Mouse (Mus musculus): ENCODE results near the gene Gm28551. TPM values are rescaled to one million over a fixed set of nuclear protein-coding genes. Genes with fewer than 3 reads are reported as not detected.
"Not testable (repeated sequence)": the region's sequence is repeated elsewhere in the genome, so short reads cannot be mapped to it uniquely, and the experiment has no call there.

Gene Gm28551
- polyA plus RNA-seq, 1 experiment from 2014 or later = 1.7 TPM

DNA sequence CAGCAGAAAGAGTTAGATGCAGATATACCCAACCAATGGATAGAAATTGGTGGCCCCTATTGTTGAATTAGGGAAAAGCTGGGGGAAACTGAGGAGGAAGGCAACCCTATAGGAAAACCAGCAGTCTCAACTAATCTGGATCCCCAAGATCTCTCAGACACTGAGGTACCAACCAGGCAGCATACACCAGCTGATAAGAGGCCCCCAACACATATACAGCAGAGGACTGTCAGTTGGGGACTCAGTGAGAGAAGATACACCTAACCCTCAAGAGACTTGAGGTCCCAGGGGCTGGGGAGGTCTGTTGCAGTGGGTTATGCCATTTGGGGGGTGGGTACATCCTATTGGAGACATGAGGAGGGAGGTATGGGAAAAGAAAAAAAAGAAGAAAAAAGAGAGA is 17.0 kb downstream of the Gm28551 start:
- no peak overlapping the region for H3K4me3 ChIP-seq (replicated peaks; ENCODE audit: low read length)
- H3K4me1 ChIP-seq (replicated peaks; ENCODE audit: control insufficient read depth, insufficient read depth, low read length) = no peaks in the 10 kb centered on the region
- no peak overlapping the region for H3K27ac ChIP-seq (ENCODE audit: low read length)
- no peaks in the 10 kb centered on the region; the same call in 1 of the 2 replicates for H3K9me3 ChIP-seq (ENCODE audit: control insufficient read depth, low read length)
- no peak overlapping the region for H3K4me2 ChIP-seq (ENCODE audit: low read length)
- ATAC-seq = no peak
- H3K36me3 ChIP-seq (ENCODE audit: control insufficient read depth, insufficient read depth) = no peaks in the 10 kb centered on the region
- H3K9ac ChIP-seq (replicated peaks; ENCODE audit: low read depth, low read length) = no peak overlapping the region
- no peaks in the 10 kb centered on the region for H3K27me3 ChIP-seq (replicated peaks; ENCODE audit: control insufficient read depth, insufficient read depth, low read length)

DNA sequence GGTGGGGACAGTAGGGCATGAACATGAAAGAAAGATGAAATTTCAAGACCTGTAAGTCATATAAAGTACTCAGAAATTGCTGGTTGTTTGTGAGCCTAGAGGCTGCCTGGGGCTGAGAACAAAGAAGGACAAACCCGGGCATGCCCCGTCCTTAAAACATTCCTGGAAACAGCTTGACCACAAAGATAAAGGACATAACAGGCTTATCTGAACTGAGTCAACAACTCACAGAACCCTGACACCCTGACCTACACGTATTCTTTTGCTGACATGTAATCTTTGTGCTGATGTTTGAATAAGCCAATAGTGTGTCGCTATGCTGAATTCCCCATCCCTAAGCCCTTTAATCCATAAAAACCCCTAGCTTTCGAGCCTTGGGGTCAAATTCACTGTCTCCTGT is 18.9 kb downstream of the Gm28551 start:
- H3K4me2 ChIP-seq (ENCODE audit: low read length); H3K9me3 ChIP-seq (ENCODE audit: control insufficient read depth, low read length); ATAC-seq; H3K9ac ChIP-seq (replicated peaks; ENCODE audit: low read depth, low read length); H3K4me1 ChIP-seq (replicated peaks; ENCODE audit: control insufficient read depth, insufficient read depth, low read length); H3K27me3 ChIP-seq (replicated peaks; ENCODE audit: control insufficient read depth, insufficient read depth, low read length); H3K27ac ChIP-seq (ENCODE audit: low read length); H3K4me3 ChIP-seq (replicated peaks; ENCODE audit: low read length); H3K36me3 ChIP-seq (ENCODE audit: control insufficient read depth, insufficient read depth): not testable (repeated sequence)
- 83% methylated on average over 5 of the region's 5 CpGs for WGBS

DNA sequence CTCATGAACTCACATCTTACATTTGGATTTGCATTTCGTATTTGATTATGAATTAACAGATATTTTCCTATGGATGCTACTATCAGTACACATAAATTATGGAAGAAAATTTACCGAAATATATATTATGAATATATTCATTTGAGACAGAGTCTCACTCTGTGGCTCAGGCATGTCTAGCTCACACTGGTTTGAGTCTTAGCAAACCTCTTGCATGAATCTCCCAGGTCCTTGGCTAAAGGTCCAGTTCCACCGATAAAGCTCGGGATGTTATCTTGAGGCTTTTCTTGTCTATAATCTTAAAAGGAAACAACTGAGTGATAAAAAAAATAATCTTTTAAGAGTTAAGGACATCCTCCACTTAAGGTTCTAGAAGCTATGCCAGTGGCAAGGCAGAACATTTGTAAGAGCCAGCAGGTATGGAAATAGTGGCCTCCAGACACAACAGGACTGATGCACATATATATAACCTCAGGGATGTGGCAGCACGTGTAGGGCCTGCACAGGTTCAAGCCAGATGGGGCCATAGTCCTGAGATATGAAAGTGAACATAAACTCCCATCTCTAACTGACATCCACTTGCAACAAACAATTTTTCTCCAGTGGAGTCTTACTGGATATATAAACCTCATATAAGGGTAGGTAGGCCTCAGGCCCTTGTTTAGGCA is 27.5 kb downstream of the Gm28551 start:
- Histone ChIP-seq H3K9me3 (ENCODE audit: control insufficient read depth, low read length) (no peaks in the 10 kb centered on the region), H3K4me2 (ENCODE audit: low read length) (no peak overlapping the region), H3K9ac (replicated peaks; ENCODE audit: low read depth, low read length) (no peak overlapping the region), H3K4me1 (replicated peaks; ENCODE audit: control insufficient read depth, insufficient read depth, low read length) (no peaks in the 10 kb centered on the region), H3K27ac (ENCODE audit: low read length) (no peak overlapping the region), H3K4me3 (replicated peaks; ENCODE audit: low read length) (no peak overlapping the region), H3K27me3 (replicated peaks; ENCODE audit: control insufficient read depth, insufficient read depth, low read length) (no peaks in the 10 kb centered on the region), H3K36me3 (ENCODE audit: control insufficient read depth, insufficient read depth) (peaks cover 10% of the 10 kb centered on the region)
- ATAC-seq = no peak
- WGBS = 96% methylated on average over 5 of the region's 5 CpGs

DNA sequence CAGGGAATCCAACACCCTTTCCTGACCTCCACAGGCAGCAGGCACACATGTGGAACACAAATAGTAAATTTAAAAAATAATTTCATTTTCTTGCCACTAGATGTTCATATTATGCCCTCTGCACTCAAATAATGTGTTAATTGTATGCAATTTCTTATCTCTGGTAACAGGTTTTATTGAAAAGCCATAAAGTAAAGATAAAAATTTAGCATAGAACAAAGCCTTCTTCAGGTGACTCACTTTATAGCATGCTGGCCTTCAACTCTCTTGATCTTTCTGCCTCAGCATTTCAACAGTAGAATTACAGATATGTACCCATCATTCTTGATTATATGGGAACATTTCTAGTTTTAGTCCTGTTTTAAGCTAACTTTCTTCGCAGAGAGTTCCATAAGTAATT is 28.2 kb downstream of the Gm28551 start:
- Histone ChIP-seq H3K9me3 (ENCODE audit: control insufficient read depth, low read length) (no peaks in the 10 kb centered on the region), H3K4me3 (replicated peaks; ENCODE audit: low read length) (no peak overlapping the region), H3K36me3 (ENCODE audit: control insufficient read depth, insufficient read depth) (peaks cover 10% of the 10 kb centered on the region), H3K27me3 (replicated peaks; ENCODE audit: control insufficient read depth, insufficient read depth, low read length) (no peaks in the 10 kb centered on the region), H3K4me1 (replicated peaks; ENCODE audit: control insufficient read depth, insufficient read depth, low read length) (no peaks in the 10 kb centered on the region), H3K9ac (replicated peaks; ENCODE audit: low read depth, low read length) (no peak overlapping the region), H3K27ac (ENCODE audit: low read length) (no peak overlapping the region), H3K4me2 (ENCODE audit: low read length) (no peak overlapping the region)
- 100% methylated on average over 1 of the region's 1 CpGs for WGBS
- ATAC-seq = no peak

DNA sequence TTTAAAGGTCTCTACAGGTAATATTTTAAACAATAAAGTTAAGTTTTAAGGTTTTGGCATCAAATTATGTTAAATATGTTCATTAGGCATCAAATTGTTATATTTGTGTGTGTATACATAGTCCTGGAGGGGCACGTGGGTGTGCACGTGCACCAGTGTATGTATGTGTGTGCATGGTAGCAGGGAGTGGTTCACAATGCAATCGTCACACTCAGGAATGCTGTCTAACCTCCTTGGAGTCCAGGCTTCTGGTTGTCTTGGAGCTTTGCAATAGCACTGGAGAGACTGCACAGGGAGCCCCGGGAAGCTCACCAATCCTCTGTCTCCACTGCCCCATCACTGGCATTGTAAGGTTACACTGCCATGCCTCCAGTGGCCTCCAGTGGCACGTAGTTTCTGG is 29.2 kb downstream of the Gm28551 start:
- no peaks in the 10 kb centered on the region for H3K4me1 ChIP-seq (replicated peaks; ENCODE audit: control insufficient read depth, insufficient read depth, low read length)
- H3K9ac ChIP-seq (replicated peaks; ENCODE audit: low read depth, low read length) = no peak overlapping the region
- 92% methylated on average over 5 of the region's 5 CpGs for WGBS
- H3K9me3 ChIP-seq (ENCODE audit: control insufficient read depth, low read length) = no peaks in the 10 kb centered on the region
- H3K4me2 ChIP-seq (ENCODE audit: low read length) = no peak overlapping the region
- no peaks in the 10 kb centered on the region for H3K27me3 ChIP-seq (replicated peaks; ENCODE audit: control insufficient read depth, insufficient read depth, low read length)
- peaks cover 12% of the 10 kb centered on the region for H3K36me3 ChIP-seq (ENCODE audit: control insufficient read depth, insufficient read depth)
- H3K27ac ChIP-seq (ENCODE audit: low read length) = no peak overlapping the region
- no peak for ATAC-seq
- H3K4me3 ChIP-seq (replicated peaks; ENCODE audit: low read length) = no peak overlapping the region

DNA sequence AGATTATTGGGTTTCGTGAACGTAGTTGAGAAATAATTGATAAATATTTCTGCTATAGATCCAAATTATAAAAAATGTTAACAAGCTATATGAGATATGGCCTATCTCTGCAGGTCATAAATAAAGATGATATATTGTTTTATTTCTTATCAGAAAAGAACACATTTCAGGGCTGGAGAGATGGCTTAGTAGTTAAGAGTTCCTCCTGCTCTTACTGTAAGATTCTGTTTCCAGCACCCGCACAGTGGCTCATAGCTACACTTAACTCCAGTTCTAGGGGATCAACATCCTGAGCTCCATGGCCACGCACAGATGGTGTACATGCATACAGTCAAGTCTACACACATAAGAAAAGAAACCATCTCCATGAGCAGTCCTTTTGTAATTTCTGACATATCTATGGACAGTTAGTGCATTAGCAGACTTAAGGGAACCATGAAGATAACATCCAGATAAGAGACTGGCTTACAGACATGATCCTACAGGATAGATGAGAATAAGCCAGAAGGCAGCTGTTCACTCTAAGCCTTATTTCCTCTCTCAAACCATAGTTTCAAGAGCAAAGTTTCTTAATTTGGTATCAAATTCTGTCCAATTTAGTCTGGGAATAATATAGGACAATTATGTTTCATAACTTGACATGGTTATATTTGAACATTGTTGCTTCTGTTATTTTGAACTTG is 30.7 kb downstream of the Gm28551 start:
- WGBS = 97% methylated on average over 4 of the region's 4 CpGs

DNA sequence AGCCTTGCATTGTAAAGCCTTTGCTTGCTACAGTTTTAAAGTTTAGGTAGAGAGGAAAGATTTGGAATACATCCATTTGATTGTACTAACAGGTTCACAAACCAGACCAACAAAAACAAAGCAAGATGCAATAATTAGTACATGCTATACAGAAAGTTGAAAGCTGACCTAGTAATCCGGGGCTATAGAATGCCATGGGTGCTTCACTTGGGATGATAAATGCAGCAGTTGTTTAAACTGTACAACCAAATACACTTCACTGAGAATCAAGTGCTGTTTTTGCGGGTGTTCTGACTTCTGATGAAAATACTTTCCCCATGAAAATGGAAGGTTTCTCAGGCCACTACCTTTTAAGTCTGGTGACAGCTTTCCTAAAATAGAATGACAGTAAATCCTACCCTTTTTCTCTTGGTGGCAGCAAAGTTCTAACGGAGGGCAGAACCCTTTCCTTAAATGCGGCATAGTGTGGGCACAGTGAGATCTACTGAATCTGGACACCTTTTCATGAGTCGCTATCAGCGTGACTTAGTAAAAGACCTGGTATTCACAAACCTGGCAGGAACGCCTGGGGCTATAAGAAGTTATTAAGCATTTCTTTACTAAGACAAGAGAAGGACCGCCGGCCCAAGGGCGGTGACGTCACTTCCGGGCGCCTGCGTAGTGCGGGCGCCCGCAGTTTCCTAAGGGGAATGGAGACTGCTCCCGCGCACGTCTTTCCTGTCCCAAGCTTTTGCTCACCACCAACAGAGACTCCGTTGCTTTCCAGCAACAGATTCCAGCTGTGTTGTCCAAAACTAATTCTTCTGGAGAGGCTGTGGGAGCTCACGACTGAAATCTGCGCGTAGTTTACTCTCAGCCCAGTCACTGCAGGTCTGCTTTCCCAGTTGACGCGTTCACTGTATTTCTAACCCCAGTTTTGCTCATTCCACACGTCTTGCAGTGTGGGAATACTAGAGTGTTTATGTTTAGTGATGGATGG is 39.2 kb downstream of the Gm28551 start, which contains the start of gene Osgepl1:
Gene Osgepl1 (plus strand): TSS at position 636 of the 979 bp plus-strand sequence.
- Histone ChIP-seq H3K4me1 (replicated peaks; ENCODE audit: control insufficient read depth, insufficient read depth, low read length) (peaks cover 6% of the 10 kb centered on the region), H3K4me2 (ENCODE audit: low read length) (peak within 1 kb of the TSS; percentile 63), H3K27ac (ENCODE audit: low read length) (peak within 1 kb of the TSS; percentile 86), H3K27me3 (replicated peaks; ENCODE audit: control insufficient read depth, insufficient read depth, low read length) (no peaks in the 10 kb centered on the region), H3K9me3 (ENCODE audit: control insufficient read depth, low read length) (no peaks in the 10 kb centered on the region), H3K4me3 (replicated peaks; ENCODE audit: low read length) (peak within 1 kb of the TSS; percentile 62), H3K36me3 (ENCODE audit: control insufficient read depth, insufficient read depth) (no peaks in the 10 kb centered on the region), H3K9ac (replicated peaks; ENCODE audit: low read depth, low read length) (peak within 1 kb of the TSS; percentile 67)
- WGBS = 2% methylated on average over 27 of the region's 27 CpGs
- ATAC-seq = peak; percentile 99

More for the DNA sequence above, 30.7 kb downstream of the Gm28551 start:
- no peak overlapping the region for H3K9ac ChIP-seq (replicated peaks; ENCODE audit: low read depth, low read length)
- H3K27me3 ChIP-seq (replicated peaks; ENCODE audit: control insufficient read depth, insufficient read depth, low read length) = no peaks in the 10 kb centered on the region
- no peaks in the 10 kb centered on the region for H3K9me3 ChIP-seq (ENCODE audit: control insufficient read depth, low read length)
- H3K36me3 ChIP-seq (ENCODE audit: control insufficient read depth, insufficient read depth) = peaks cover 12% of the 10 kb centered on the region
- H3K4me1 ChIP-seq (replicated peaks; ENCODE audit: control insufficient read depth, insufficient read depth, low read length) = no peaks in the 10 kb centered on the region
- no peak overlapping the region for H3K4me2 ChIP-seq (ENCODE audit: low read length)
- ATAC-seq = no peak
- no peak overlapping the region for H3K27ac ChIP-seq (ENCODE audit: low read length)
- H3K4me3 ChIP-seq (replicated peaks; ENCODE audit: low read length) = no peak overlapping the region

DNA sequence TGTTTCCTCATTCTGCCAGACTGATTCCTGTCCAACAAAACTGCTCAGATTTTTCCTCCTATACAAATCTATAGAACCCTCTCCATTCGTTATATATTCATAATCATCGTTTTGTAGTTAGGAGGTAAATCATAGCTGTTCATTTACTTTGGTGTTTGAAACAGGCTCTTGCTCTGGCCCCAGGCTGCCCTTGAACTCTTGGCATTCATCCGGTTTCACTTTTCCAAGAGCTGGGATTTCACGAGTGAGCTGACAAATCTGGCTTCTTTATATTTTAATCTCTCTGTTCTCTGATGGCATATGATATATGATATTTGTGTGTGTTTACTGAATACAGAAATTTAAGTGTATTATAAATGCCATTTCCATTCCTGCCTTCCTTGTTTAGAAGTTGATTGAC is 52.0 kb downstream of the Gm28551 start:
- no peak overlapping the region for H3K4me3 ChIP-seq (replicated peaks; ENCODE audit: low read length)
- H3K27me3 ChIP-seq (replicated peaks; ENCODE audit: control insufficient read depth, insufficient read depth, low read length) = no peaks in the 10 kb centered on the region
- H3K36me3 ChIP-seq (ENCODE audit: control insufficient read depth, insufficient read depth) = no peaks in the 10 kb centered on the region
- no peak overlapping the region for H3K27ac ChIP-seq (ENCODE audit: low read length)
- no peaks in the 10 kb centered on the region for H3K9me3 ChIP-seq (ENCODE audit: control insufficient read depth, low read length)
- WGBS = 86% methylated on average over 4 of the region's 4 CpGs
- H3K9ac ChIP-seq (replicated peaks; ENCODE audit: low read depth, low read length) = no peak overlapping the region
- peaks cover 12% of the 10 kb centered on the region for H3K4me1 ChIP-seq (replicated peaks; ENCODE audit: control insufficient read depth, insufficient read depth, low read length)
- no peak overlapping the region for H3K4me2 ChIP-seq (ENCODE audit: low read length)
- no peak for ATAC-seq
